In the genomic region with DNA sequence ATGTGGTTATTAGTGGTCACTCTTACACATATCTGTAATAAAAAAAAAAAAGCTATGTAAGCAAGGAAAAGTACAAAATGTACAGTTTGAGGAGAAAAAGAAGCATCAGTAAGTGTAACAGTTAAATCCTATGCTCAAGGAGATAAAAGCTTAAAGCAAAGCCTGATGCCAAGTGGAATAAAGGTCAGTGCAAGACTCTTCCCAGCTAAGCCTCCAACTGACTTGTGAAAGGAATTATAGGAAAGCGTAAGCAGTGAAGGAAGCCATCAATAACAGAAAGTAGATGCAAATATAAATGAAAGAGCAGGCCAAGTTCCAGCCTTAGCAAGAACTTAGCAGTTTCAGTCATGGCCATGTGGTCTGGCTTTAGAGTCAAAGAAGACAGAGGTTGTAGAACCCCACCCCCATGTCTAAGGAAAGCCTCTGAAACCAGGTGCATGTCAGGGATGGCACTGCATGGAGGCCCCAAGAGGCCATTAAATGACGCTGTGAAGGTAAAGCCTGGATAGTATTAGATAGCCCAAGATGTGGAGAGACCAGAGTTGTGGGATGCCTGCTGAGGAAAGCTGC, we compare ENCODE assay signal across 18 mouse cellular contexts.
"Had no signal": no experiment of that assay in that cellular context is flagged by ENCODE, and none has a peak within 500 bp of the region (broad histone marks: within the 10 kb centered on the region; RNA-seq: fewer than 3 reads in every experiment).

No protein-coding gene starts in this region.

- H3K27ac ChIP-seq: liver, embryonic 13.5 days; liver, embryonic 15.5 days; lung, embryonic 15.5 days; midbrain, embryonic 10.5 days; midbrain, embryonic 12.5 days; midbrain, embryonic 15.5 days; neural tube, embryonic 12.5 days had no signal

- H3K4me1 ChIP-seq: liver, embryonic 15.5 days; lung, embryonic 15.5 days; midbrain, embryonic 15.5 days; neural tube, embryonic 12.5 days had no signal

- ATAC-seq: lung, postnatal 0 days; midbrain, embryonic 15.5 days had no signal

- DNase-seq: liver, embryonic 13.5 days; lung, adult 18-20 months; lung, postnatal 4 days; retina, postnatal 1 day; right cerebral cortex, adult 18-20 months; right cerebral cortex, postnatal 25 days; right cerebral cortex, postnatal 4 days; spleen, adult 18-20 months; thymus, adult 18-20 months; thymus, postnatal 14 days; thymus, postnatal 36 days had no signal

- H3K9ac ChIP-seq: liver, embryonic 13.5 days; liver, embryonic 15.5 days; lung, embryonic 15.5 days; midbrain, embryonic 12.5 days; midbrain, embryonic 15.5 days; neural tube, embryonic 12.5 days had no signal

- H3K4me2 ChIP-seq: liver, embryonic 13.5 days; liver, embryonic 15.5 days; lung, embryonic 15.5 days; midbrain, embryonic 12.5 days; midbrain, embryonic 15.5 days; neural tube, embryonic 12.5 days had no signal

- H3K27me3 ChIP-seq: liver, embryonic 13.5 days; liver, embryonic 15.5 days; lung, embryonic 15.5 days; midbrain, embryonic 12.5 days; midbrain, embryonic 15.5 days; neural tube, embryonic 12.5 days had no signal

- H3K4me3 ChIP-seq: liver, embryonic 13.5 days; liver, embryonic 15.5 days; lung, embryonic 15.5 days; midbrain, embryonic 10.5 days; midbrain, embryonic 12.5 days; midbrain, embryonic 15.5 days; neural tube, embryonic 12.5 days had no signal

- H3K9me3 ChIP-seq: liver, embryonic 13.5 days; liver, embryonic 15.5 days; lung, embryonic 15.5 days; midbrain, embryonic 10.5 days; midbrain, embryonic 12.5 days; midbrain, embryonic 15.5 days; neural tube, embryonic 12.5 days had no signal
